Mouse (Mus musculus) intestine, embryonic 15.5 days (tissue): Measurements from ENCODE around the gene Rassf3. TPM values are rescaled to one million over a fixed set of nuclear protein-coding genes. Genes with fewer than 3 reads are reported as not detected.
A peak's percentile ranks its signal among the peaks of the same experiment; 100 is the strongest.

Source experiments
- ATAC-seq: fragments of 200-750 bp; cut with Nextera tagmentation; 2 replicates; pipeline ENCODE4 v1.8.0; 2017; ENCODE audit warnings: moderate TSS enrichment, moderate library complexity
- H3K27ac ChIP-seq: fragments of 300-500 bp; sonication (generic); 2 replicates; pipeline ENCODE4 v1.5.1; 2015; ENCODE audit warnings: mild to moderate bottlenecking, inconsistent platforms
- H3K27me3 ChIP-seq: fragments of 300-500 bp; sonication (generic); replicated peaks from 2 replicates; pipeline ENCODE4 v1.6.1; 2015; ENCODE audit warnings: inconsistent platforms
- H3K36me3 ChIP-seq: fragments of 300-500 bp; sonication (generic); 2 replicates; pipeline ENCODE4 v1.6.1; 2015; ENCODE audit warnings: inconsistent platforms
- H3K4me1 ChIP-seq: fragments of 300-500 bp; sonication (generic); replicated peaks from 2 replicates; pipeline ENCODE4 v1.6.1; 2015; ENCODE audit warnings: inconsistent platforms
- H3K4me2 ChIP-seq: fragments of 300-500 bp; sonication (generic); replicated peaks from 2 replicates; pipeline ENCODE4 v1.6.1; 2015; ENCODE audit warnings: mild to moderate bottlenecking, inconsistent platforms
- H3K4me3 ChIP-seq: fragments of 300-500 bp; sonication (generic); replicated peaks from 2 replicates; pipeline ENCODE4 v1.5.1; 2015; ENCODE audit warnings: inconsistent platforms
- H3K9ac ChIP-seq: fragments of 300-500 bp; sonication (generic); 2 replicates; pipeline ENCODE4 v1.6.1; 2015; ENCODE audit warnings: inconsistent platforms
- H3K9me3 ChIP-seq: fragments of 300-500 bp; sonication (generic); 2 replicates; pipeline ENCODE4 v1.6.1; 2016; ENCODE audit warnings: inconsistent platforms
- WGBS: fragments of 180-500 bp; shearing (Covaris S2); methylation state at CpG from one replicate; pipeline ENCODE4 v1.1.7; 2015; 5-methylcytosine and 5-hydroxymethylcytosine counted together
- polyA plus RNA-seq: library from polyadenylated mRNA; unstranded; fragments of >200 nt; fragmentation: Nextera tagmentation; extraction: Ambion mirVana; gene quantifications from 2 replicates; pipeline ENCODE4 v1.2.1, GENCODE M21; 2015

Rassf3 gene
- polyA plus RNA-seq, 1 experiment from 2014 or later: 23.5 TPM

DNA sequence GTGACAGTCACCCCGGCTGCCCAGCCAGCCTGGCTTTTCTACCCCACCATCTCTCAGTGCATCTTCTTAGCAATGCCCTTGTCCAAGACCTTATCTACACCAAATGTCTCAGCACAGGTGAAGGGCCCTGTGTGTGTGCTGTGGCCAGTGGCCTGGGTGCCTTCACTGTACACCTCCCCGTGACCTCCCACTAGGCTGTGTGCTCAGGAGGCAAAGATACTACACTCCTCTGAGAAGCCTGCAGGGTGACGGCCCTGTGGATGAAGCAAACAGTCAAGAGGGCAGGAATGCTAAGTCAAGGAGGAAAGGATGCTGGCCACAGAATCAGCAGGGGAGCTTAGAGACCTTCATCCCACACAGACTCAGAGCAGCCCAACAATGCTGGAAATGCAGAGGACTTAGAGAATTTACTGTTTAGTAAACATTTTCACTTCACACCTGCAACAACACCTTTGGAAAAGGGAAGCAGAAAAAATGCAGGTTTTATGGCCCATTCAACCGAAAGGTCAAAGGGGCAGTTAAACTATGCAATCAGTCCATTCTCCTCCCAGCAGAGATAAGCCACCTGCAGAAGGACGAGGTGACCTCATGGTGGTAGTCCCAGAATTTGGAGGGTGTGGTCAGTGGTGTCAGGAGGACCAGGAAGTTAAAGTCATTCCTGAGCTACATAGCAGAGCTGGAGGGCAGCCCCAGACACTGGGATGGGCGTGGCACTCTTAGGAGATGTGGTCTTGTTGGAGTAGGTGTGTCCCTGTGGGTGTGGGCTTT is 21.3 kb downstream of the Rassf3 start:
- Histone ChIP-seq H3K9ac (no peak overlapping the region), H3K9me3 (no peaks in the 10 kb centered on the region), H3K27me3 (no peaks in the 10 kb centered on the region), H3K36me3 (no peaks in the 10 kb centered on the region), H3K4me2 (no peak overlapping the region), H3K27ac (peak overlapping the region; percentile 72), H3K4me1 (peaks cover 35% of the 10 kb centered on the region), H3K4me3 (no peak overlapping the region)
- 50% methylated on average over 6 of the region's 6 CpGs for WGBS
- ATAC-seq: peak; percentile 95

DNA sequence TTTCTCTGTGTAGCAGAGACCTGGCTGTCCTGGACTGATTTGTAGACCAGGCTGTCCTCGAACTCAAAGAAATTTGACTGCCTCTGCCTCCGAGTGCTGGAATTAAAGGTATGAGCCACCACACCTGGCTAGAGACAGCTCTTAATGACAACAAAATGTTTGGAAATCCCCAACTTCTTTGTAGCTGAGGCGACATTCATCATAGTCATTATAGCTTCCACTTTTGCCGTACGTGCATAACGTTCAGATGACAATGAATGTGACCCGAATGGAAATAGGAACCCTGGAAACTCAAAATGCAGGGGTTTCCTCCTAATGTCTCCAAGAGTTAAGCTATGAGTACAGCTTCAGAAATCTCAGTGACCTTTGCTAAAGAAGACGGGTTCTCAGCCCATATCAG is 22.1 kb downstream of the Rassf3 start:
- H3K36me3 ChIP-seq: no peaks in the 10 kb centered on the region
- no peak for ATAC-seq
- no peak overlapping the region for H3K27ac ChIP-seq
- no peak overlapping the region for H3K4me3 ChIP-seq
- H3K9ac ChIP-seq: no peak overlapping the region
- peaks cover 32% of the 10 kb centered on the region for H3K4me1 ChIP-seq
- 70% methylated on average over 8 of the region's 8 CpGs for WGBS
- no peaks in the 10 kb centered on the region for H3K27me3 ChIP-seq
- no peaks in the 10 kb centered on the region for H3K9me3 ChIP-seq
- H3K4me2 ChIP-seq: no peak overlapping the region

DNA sequence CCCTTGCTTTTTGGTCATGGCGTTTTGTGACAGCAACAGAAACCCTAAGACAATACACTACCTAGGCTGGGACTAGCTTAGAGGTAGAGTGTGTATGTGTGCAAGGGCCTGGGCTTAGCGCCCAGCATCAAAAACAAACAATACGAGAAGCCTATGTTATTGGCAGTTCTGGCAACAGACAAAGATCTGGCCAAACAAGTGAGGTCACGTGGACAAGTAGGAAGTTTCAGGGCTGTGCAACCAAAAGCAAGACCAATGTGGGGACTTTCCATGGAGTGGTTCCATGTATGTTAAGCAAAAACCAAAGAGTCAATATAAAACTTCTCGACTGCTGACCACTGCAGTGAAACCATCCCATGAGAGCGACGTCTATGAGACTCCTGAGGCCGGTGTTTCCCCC is 30.3 kb downstream of the Rassf3 start:
- Histone ChIP-seq H3K9ac (no peak overlapping the region), H3K4me1 (peaks cover 15% of the 10 kb centered on the region), H3K4me3 (no peak overlapping the region), H3K9me3 (no peaks in the 10 kb centered on the region), H3K27ac (no peak overlapping the region), H3K4me2 (no peak overlapping the region), H3K27me3 (no peaks in the 10 kb centered on the region), H3K36me3 (no peaks in the 10 kb centered on the region)
- no peak for ATAC-seq
- WGBS: 83% methylated on average over 8 of the region's 8 CpGs

DNA sequence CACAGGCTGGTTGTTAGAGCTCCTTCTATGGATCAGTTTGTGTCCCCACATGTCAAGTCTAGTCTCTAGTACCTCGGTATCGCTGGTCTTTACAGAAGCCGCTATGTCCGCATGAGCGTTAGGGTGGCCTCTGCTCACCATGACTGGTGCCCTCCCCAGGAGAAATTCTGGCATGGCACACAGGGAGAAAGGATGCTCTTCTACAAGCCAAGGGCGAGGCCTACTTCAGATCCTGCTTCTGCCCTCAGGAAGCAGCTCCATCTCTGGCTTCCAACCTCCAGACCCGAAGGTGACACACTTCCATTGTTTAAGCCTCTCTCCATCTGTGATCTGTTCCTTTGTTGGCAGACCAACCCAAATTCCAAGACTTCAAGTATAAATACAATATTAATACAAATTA is 31.9 kb downstream of the Rassf3 start:
- Histone ChIP-seq H3K4me2 (no peak overlapping the region), H3K9me3 (no peaks in the 10 kb centered on the region), H3K36me3 (no peaks in the 10 kb centered on the region), H3K4me1 (peaks cover 27% of the 10 kb centered on the region), H3K4me3 (no peak overlapping the region), H3K27me3 (no peaks in the 10 kb centered on the region), H3K27ac (no peak overlapping the region), H3K9ac (no peak overlapping the region)
- 88% methylated on average over 7 of the region's 7 CpGs for WGBS
- no peak for ATAC-seq

DNA sequence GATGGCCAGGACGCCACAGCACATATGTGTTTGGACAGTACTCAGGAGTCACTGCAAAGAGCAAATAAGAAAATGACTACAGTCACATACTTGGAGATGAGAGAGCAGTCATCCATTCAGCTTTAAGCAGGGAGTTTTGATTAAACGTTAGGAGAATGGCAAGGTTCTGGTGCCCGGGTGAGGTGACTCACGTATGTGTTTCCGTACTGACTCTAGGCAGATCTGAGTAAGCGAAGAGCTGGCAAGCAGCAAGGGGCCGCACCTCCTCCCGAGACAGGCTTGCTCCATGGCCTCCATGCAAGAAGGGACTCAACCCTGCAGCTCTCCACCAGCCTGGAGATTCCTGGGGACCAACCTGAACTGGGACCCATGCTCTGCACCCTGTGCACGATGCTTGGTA is 32.4 kb downstream of the Rassf3 start:
- no peaks in the 10 kb centered on the region for H3K9me3 ChIP-seq
- no peak for ATAC-seq
- no peak overlapping the region for H3K4me2 ChIP-seq
- no peak overlapping the region for H3K27ac ChIP-seq
- no peaks in the 10 kb centered on the region for H3K27me3 ChIP-seq
- peaks cover 30% of the 10 kb centered on the region for H3K4me1 ChIP-seq
- H3K4me3 ChIP-seq: no peak overlapping the region
- H3K9ac ChIP-seq: no peak overlapping the region
- WGBS: 84% methylated on average over 9 of the region's 9 CpGs
- H3K36me3 ChIP-seq: no peaks in the 10 kb centered on the region

DNA sequence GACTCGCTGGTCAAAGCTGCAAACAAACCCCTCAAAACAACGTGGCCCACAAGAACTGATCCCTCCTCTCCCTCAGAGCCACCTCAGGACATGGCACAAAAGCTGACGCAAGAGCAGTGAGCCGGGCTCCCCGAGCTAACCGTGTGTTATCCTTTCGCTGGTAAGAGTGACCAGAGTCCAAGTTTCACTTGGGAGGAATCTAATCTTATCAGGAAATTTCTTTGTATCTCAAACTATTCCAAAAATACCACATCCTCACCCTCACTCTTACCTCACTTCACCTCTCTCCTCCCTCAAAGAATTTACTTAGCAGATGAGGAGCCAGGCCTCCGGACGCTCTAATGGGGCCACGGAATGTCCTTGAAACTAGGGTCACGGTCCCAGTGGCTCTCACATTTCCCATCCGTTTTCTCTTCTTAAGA is 36.8 kb downstream of the Rassf3 start:
- H3K27me3 ChIP-seq: no peaks in the 10 kb centered on the region
- ATAC-seq: no peak
- H3K4me1 ChIP-seq: peaks cover 53% of the 10 kb centered on the region
- no peak overlapping the region for H3K27ac ChIP-seq
- H3K36me3 ChIP-seq: no peaks in the 10 kb centered on the region
- H3K4me3 ChIP-seq: no peak overlapping the region
- no peak overlapping the region for H3K4me2 ChIP-seq
- 68% methylated on average over 12 of the region's 12 CpGs for WGBS
- no peaks in the 10 kb centered on the region for H3K9me3 ChIP-seq
- no peak overlapping the region for H3K9ac ChIP-seq

DNA sequence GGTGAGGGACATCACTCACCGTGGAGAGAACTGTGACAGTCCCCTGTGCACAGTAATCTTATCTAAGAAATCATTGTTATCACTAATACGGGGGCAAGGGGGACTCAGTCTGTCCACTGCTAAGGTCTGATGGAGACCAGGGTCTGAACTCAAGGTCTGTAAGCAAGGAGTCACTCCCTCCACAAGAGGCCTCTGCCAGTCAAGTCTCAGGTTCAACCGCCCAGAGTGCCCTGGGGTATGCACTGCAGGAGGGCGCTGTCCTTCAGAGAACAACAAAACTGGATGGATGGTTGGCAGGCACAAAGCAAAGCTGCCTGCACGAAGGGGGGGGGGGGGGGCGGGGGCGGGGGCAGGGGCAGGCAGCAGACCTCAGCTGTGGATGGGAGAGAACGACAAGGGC is 38.0 kb downstream of the Rassf3 start:
- no peaks in the 10 kb centered on the region for H3K27me3 ChIP-seq
- no peak overlapping the region for H3K4me2 ChIP-seq
- no peak overlapping the region for H3K27ac ChIP-seq
- H3K9me3 ChIP-seq: no peaks in the 10 kb centered on the region
- H3K9ac ChIP-seq: no peak overlapping the region
- H3K4me3 ChIP-seq: no peak overlapping the region
- WGBS: 60% methylated on average over 8 of the region's 8 CpGs
- no peaks in the 10 kb centered on the region for H3K36me3 ChIP-seq
- no peak for ATAC-seq
- peaks cover 58% of the 10 kb centered on the region for H3K4me1 ChIP-seq

DNA sequence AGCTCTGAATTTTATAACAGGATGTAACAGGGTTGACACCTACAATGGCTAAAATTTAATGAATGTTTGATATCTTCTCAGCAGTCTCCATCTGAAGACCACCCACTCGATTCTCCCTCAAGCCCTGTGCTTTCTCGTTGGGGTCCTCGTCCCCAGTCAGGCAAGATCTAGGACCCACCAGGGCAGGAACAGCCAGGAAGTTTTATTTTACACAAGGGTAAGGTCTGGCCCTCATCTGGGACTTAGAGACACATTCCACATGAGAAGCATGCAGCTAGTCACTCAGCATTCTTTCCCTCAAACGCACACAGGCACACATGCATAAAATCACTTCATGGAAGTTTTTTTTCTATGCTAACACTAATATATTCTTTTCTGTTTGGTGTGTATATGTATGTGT is 39.5 kb downstream of the Rassf3 start:
- Histone ChIP-seq H3K4me3 (no peak overlapping the region), H3K9me3 (no peaks in the 10 kb centered on the region), H3K9ac (no peak overlapping the region), H3K4me1 (peaks cover 68% of the 10 kb centered on the region), H3K4me2 (no peak overlapping the region), H3K36me3 (no peaks in the 10 kb centered on the region), H3K27ac (peak overlapping the region; percentile 42), H3K27me3 (no peaks in the 10 kb centered on the region)
- no peak for ATAC-seq
- 17% methylated on average over 4 of the region's 4 CpGs for WGBS

DNA sequence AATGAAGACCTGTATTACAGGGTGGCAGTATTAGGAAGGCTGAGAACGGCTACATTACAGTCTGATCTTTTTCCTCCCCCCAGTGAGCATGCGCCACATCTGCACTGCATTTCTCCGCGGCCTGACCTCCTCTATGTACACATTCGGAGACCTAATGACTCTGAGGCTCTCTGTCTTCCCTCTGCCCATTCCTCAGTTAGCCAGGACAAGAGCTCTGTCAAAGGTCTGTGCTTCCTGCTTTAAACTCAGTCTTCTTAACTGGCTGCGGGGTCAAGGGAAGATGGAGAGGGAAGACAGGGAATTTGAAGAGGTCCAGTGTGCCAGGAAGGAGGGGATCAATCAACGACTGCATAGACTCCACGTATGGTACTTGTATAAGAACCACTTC is 39.9 kb downstream of the Rassf3 start:
- Histone ChIP-seq H3K9ac (no peak overlapping the region), H3K4me1 (peaks cover 71% of the 10 kb centered on the region), H3K27me3 (no peaks in the 10 kb centered on the region), H3K4me2 (peak overlapping the region; percentile 39; the same call in 1 of the 2 replicates), H3K36me3 (no peaks in the 10 kb centered on the region), H3K9me3 (no peaks in the 10 kb centered on the region), H3K27ac (peak overlapping the region; percentile 42), H3K4me3 (no peak overlapping the region)
- 8% methylated on average over 8 of the region's 8 CpGs for WGBS
- peak; percentile 34; the same call in 1 of the 2 replicates for ATAC-seq

DNA sequence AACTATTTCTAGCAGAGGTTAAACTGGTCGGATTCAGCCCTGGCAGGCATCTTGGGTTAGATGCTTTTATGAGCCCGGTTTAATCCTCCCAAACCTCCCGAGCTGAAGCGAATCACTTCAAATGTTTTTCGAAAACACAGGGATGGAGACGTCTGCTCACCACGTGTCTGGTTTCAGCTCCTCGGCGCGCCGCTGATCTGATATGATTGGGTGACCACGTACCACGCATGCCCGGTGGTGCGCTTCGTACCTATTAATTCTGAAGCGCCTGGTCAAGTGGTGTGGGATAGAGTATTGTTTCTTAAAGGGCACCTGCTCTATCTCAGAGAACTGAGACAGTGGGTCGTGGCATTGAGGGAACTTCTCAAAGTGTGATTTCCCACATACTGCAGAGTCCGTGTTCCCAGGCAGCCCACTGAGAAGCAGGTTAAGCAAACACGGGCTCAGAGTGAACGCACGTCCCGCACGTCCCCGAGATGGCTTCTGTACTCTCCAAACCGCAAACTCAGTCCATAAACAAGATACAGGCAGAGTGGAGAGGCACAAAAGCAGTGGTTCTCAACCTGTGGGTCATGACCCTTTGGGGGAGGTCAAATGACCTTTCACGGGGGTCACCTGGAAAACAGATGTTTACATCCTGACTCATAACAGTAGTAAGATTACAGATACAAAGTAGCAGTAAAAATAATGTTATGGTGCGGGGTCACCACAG is 40.4 kb downstream of the Rassf3 start:
- H3K4me3 ChIP-seq: 0 out of 2 replicates have a peak overlapping the region, but pooled peaks have one; percentile 6
- no peak for ATAC-seq
- 38% methylated on average over 28 of the region's 28 CpGs for WGBS
- H3K4me2 ChIP-seq: peak overlapping the region; percentile 39
- H3K9ac ChIP-seq: no peak overlapping the region
- no peaks in the 10 kb centered on the region for H3K9me3 ChIP-seq
- peaks cover 74% of the 10 kb centered on the region for H3K4me1 ChIP-seq
- H3K27ac ChIP-seq: no peak overlapping the region
- no peaks in the 10 kb centered on the region for H3K36me3 ChIP-seq
- no peaks in the 10 kb centered on the region for H3K27me3 ChIP-seq

DNA sequence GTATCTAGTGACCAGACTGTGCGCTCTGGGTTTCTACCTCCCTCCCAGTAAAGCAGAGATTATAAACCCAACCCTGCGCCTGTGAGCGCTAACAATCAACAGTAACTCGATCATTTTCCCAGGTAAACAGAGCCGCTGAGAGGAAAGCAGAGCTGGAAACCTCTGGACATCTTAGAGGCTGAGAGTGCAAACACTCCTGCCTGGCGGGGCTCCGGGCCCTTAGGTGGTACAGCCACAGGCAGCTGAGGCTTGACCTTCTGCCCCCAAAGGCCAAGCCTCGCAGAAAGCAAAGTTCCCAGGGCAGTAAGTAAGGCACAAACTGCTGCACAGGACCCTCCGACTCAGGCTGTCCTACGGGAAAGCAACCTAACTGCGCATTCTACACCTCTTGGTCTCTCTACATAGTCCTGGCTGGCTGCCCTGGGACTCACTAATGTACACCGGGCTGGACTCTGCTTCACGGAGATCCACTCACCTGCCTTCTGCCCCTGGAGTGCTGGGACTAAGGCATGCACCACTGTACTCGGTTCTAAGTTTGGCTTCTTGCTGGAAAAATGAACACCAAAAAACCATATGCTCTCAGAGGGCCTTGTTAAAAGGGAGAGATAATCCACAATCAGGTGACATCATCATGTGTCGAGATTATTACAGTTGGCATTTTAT is 41.6 kb downstream of the Rassf3 start:
- Histone ChIP-seq H3K27ac (no peak overlapping the region), H3K4me3 (no peak overlapping the region), H3K4me1 (peaks cover 73% of the 10 kb centered on the region), H3K36me3 (no peaks in the 10 kb centered on the region), H3K27me3 (no peaks in the 10 kb centered on the region), H3K9me3 (no peaks in the 10 kb centered on the region), H3K4me2 (no peak overlapping the region), H3K9ac (no peak overlapping the region)
- no peak for ATAC-seq
- WGBS: 54% methylated on average over 15 of the region's 15 CpGs

DNA sequence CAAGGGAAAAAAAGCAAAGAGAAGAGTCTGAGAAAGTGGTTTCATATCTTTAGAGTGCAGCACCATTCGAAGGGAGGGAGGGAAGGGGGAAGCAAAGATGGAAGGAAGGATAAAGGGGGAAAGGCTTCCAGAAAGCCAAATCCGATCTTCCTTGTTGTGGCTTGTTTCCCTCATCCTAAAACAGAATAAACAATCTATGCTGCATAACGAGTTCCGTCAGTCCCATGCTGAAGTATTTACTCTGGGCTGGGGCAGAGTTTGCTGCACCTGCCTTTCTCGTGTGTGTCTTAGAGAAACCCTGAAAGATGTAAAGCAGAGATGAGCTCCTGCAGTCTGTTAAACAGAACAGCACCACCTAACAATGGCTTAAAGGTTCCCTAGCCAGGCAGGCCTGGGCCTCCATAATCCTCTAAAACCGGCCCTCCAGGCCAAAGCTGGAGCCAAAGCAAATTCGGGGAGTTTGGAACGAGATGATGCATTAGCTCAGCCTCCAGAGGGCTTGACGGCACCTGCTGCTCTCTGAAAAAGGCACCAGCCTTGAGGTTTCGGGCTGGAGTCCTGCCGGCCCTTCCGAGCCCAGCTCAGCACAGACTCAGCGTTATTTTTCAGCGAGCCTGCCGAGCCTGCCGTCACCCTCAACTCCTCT is 43.4 kb downstream of the Rassf3 start:
- H3K4me2 ChIP-seq: peak overlapping the region; percentile 37
- 0 out of 2 replicates have a peak overlapping the region, but pooled peaks have one; percentile 0 for H3K9ac ChIP-seq
- no peak overlapping the region for H3K4me3 ChIP-seq
- WGBS: 28% methylated on average over 16 of the region's 16 CpGs
- H3K4me1 ChIP-seq: peaks cover 78% of the 10 kb centered on the region
- H3K27ac ChIP-seq: peak overlapping the region; percentile 87
- ATAC-seq: no peak
- no peaks in the 10 kb centered on the region for H3K36me3 ChIP-seq
- H3K27me3 ChIP-seq: no peaks in the 10 kb centered on the region
- H3K9me3 ChIP-seq: no peaks in the 10 kb centered on the region
